In genomic region chr2:27886608-27887460, GRCm38 (mm10) we compare ENCODE assay signal across 8 mouse cellular contexts. TPM values are rescaled to one million over a fixed set of nuclear protein-coding genes. Genes with fewer than 3 reads are reported as not detected.
DNase-seq lines count a peak whose midpoint lies in the region; ATAC-seq and TF ChIP-seq lines count a peak whose summit lies in the region.

No protein-coding gene starts in this region.

- TF ChIP-seq CTCF in heart, adult 2 months (IDR thresholded peaks at IDR 0.05), result peak; percentile 69
- peak; percentile 23; the same call in 1 of the 2 replicates for TF ChIP-seq CTCF in lung, adult 2 months (IDR thresholded peaks at IDR 0.05; ENCODE audit: insufficient read depth, low read length)

- no peak for TF ChIP-seq POLR2A in heart, adult 2 months (IDR thresholded peaks at IDR 0.05; ENCODE audit: insufficient read depth, low read depth, low read length)
- no peak for TF ChIP-seq POLR2A in lung, adult 2 months (IDR thresholded peaks at IDR 0.05; ENCODE audit: borderline replicate concordance, extremely low read depth, low read depth, low read length)

- H3K27ac ChIP-seq in brown adipose tissue, adult 24 weeks (replicated peaks; ENCODE audit: low read depth, low read length), result peak overlapping the region; percentile 53
- H3K27ac ChIP-seq in heart, adult 2 months, result peak overlapping the region; percentile 86

- peak overlapping the region; percentile 71 for H3K9ac ChIP-seq in heart, adult 2 months (ENCODE audit: low read depth, low read length)

- H3K9me3 ChIP-seq in erythroblast, embryonic 14.5 days (ENCODE audit: control insufficient read depth, low read length), result no peaks in the 10 kb centered on the region

- no peak for ATAC-seq in erythroblast, adult 5-6 weeks (replicated peaks; ENCODE audit: low FRiP score, poor library complexity, severe bottlenecking)

- WGBS in heart, adult 2 months, result under 1% methylated on average over 67 of the region's 67 CpGs
- WGBS in lung, adult 2 months, result under 1% methylated on average over 67 of the region's 67 CpGs

- intact Hi-C loops in heart, adult 2 months (cut with DNase I), result loop anchor here (1.0 to 5.0 kb wide), 2 partner anchors 115 to 335 kb away; no protein-coding TSS in a partner anchor

- peak; percentile 65 to 68 for DNase-seq in heart, adult 2 months
- DNase-seq in kidney, adult 11 months, result peak; percentile 8
- DNase-seq in lung, adult 2 months, result peak; percentile 35
- DNase-seq in ovary, postnatal 14 days (ENCODE audit: low spot score), result peak; percentile 37
- no peak for DNase-seq in cerebellum, adult 18-20 months

- no peaks in the 10 kb centered on the region for H3K4me1 ChIP-seq in erythroblast, embryonic 14.5 days (ENCODE audit: control insufficient read depth)
- H3K4me1 ChIP-seq in brown adipose tissue, adult 24 weeks (ENCODE audit: control insufficient read depth, insufficient read depth, insufficient read length, low read length), result peaks cover 2% of the 10 kb centered on the region; the same call in 1 of the 2 replicates
- H3K4me1 ChIP-seq in heart, adult 2 months (ENCODE audit: control insufficient read depth, insufficient read depth, low read length), result peaks cover 3% of the 10 kb centered on the region
- peaks cover 5% of the 10 kb centered on the region; the same call in 1 of the 2 replicates for H3K4me1 ChIP-seq in lung, adult 2 months (ENCODE audit: control insufficient read depth, insufficient read depth, low read length)

- H3K27me3 ChIP-seq in erythroblast, embryonic 14.5 days (ENCODE audit: control insufficient read depth), result peaks cover 54% of the 10 kb centered on the region
- peaks cover 4% of the 10 kb centered on the region; the same call in 1 of the 2 replicates for H3K27me3 ChIP-seq in heart, adult 2 months (ENCODE audit: control insufficient read depth, insufficient read depth, low read length)

- peak overlapping the region; percentile 47 for H3K4me3 ChIP-seq in erythroblast, embryonic 14.5 days (replicated peaks)
- H3K4me3 ChIP-seq in brown adipose tissue, adult 24 weeks (ENCODE audit: insufficient read depth, low read depth, low read length), result peak overlapping the region; percentile 66
- peak overlapping the region; percentile 80 for H3K4me3 ChIP-seq in heart, adult 2 months
- H3K4me3 ChIP-seq in lung, adult 2 months (replicated peaks; ENCODE audit: extremely low read depth, low read depth, low read length), result peak overlapping the region; percentile 73

- 0 out of 2 replicates have a peak, but pooled peaks have one; percentile 13 for TF ChIP-seq EP300 in heart, adult 2 months (IDR thresholded peaks at IDR 0.05; ENCODE audit: insufficient read depth, low read depth, low read length)

- H3K36me3 ChIP-seq in erythroblast, embryonic 14.5 days (ENCODE audit: control insufficient read depth), result no peaks in the 10 kb centered on the region
- H3K36me3 ChIP-seq in heart, adult 2 months (ENCODE audit: control insufficient read depth, insufficient read depth, low read length), result no peaks in the 10 kb centered on the region

- H3K79me2 ChIP-seq in heart, adult 2 months (replicated peaks; ENCODE audit: control insufficient read depth, insufficient read depth, low read length), result no peaks in the 10 kb centered on the region

RNA-seq across cellular contexts. Expression of gene Col5a1, which starts 0.6 kb away (rescaled TPM):
- polyA plus RNA-seq in erythroblast, embryonic 14.5 days (2012), result 1.1 and 1.2 TPM in 2 replicates
- total RNA-seq in erythroblast, adult 5-6 weeks (2015; ENCODE audit: low replicate concordance), result 3.1 and 7.5 TPM in 2 replicates
- total RNA-seq in erythroblast, adult 5-6 weeks (2017; ENCODE audit: low replicate concordance), result 3.6 and 3.9 TPM in 2 replicates
- polyA plus RNA-seq in brown adipose tissue, adult 24 weeks (2012; ENCODE audit: insufficient read depth, insufficient read length, missing spikeins), result 10.2 and 12.4 TPM in 2 replicates
- total RNA-seq in heart, adult 2 months (2021), result 10 to 100 TPM; 16.0 to 22.9 TPM
- 15.7 and 17.2 TPM in 2 replicates for polyA plus RNA-seq in heart, adult 2 months (2012; rRNA removed)
- polyA plus RNA-seq in lung, adult 2 months (2012; rRNA removed), result 18.5 and 18.8 TPM in 2 replicates

Comparison
In these comparisons a context has a peak if more than half of its experiments do, and no peak if none do; other contexts are left out.
1. DNase-seq: peak in heart, adult 2 months (2 of 2), kidney, adult 11 months (single experiment), lung, adult 2 months (single experiment) and ovary, postnatal 14 days (single experiment); none in cerebellum, adult 18-20 months (0 of 2).
2. Peak in every context shown above with its lines, with median percentiles within 50 percentile points of each other: H3K4me3 ChIP-seq.